Mouse (Mus musculus) ovary, postnatal 36 days (tissue): Measurements from ENCODE around the gene Dmap1.

Source experiments
- DNase-seq: peaks from one replicate; pipeline ENCODE4 v3.0.0; 2022; ENCODE audit warnings: low spot score, mixed read lengths

Gene Dmap1

DNA sequence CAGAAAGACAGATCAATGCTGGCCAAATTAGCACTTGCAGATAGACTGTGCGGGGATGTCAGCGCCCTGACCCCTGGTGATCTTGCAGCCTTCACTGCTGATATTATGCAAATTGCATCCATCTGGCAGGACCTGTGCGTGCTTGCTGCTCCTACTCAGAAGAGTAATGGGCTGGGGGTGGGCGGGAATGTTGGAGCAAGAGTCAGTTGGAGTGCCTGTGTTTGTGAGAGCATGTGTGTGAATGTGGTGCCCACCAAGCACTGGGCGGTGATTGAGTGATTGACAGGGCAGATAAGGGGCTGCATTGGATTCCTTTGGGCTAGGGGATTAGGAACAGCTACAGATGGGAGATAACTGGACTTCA, 26.6 kb downstream of the Dmap1 start:
- no peak for DNase-seq

- DNase-seq: no peak
These were observed 27.2 kb downstream of the Dmap1 start for GRCm38 (mm10) chr4:117654703-117655499.

DNA sequence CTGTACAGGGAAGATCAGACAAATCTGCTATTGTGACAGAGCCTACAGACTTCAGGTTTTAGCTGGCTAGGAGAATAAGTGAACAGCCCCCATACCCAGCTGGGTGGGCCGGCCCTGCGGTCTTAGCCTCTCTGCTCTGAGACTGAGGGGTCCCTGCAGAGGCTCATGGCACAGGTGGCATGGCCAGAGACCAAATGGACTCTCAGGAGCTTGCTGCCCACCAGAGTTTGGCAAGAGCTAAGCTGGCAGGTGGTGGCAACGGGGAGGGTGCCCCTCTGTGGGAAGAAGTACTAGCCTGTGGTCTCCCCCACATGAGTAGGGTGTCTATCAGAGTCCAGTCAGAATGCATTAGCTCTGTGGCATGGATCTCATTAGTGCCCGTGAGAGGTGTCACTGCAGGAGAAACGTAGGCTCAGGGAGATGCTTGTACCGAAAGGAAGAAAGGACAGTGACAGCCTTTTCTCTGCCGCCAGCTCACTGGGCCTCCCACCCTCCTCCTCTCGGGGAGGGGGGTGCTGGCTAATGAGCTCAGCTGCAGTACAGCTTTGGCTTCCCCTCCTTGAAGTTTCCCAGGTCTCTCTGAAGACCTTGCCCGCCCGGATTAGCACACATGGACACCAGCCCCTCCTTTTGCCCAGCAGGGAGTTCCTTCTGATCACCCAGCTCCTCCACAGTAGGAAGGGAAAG, 27.9 kb downstream of the Dmap1 start:
- no peak for DNase-seq

DNA sequence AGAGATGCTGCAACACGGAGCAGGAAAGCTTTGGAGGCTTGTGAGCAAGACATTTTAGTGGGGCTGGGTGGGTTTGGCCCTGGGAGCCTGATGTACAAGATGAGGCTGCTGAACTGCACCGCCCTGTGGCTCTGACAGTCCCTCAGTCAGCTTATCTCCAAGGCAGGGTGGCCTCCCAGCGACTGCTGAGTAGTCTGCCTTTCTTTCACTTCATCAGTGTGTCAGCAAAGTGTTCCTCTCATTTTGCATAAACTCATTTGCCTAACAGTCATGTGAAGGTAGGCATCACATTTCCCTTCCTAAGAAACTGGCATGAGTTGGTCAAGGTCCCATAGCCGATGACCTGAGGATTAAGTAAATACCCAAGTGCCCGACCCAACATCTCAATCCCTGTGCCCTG, 29.3 kb downstream of the Dmap1 start:
- DNase-seq: no peak

- DNase-seq: no peak
These were observed 30.4 kb downstream of the Dmap1 start for GRCm38 (mm10) chr4:117651626-117652101.

DNA sequence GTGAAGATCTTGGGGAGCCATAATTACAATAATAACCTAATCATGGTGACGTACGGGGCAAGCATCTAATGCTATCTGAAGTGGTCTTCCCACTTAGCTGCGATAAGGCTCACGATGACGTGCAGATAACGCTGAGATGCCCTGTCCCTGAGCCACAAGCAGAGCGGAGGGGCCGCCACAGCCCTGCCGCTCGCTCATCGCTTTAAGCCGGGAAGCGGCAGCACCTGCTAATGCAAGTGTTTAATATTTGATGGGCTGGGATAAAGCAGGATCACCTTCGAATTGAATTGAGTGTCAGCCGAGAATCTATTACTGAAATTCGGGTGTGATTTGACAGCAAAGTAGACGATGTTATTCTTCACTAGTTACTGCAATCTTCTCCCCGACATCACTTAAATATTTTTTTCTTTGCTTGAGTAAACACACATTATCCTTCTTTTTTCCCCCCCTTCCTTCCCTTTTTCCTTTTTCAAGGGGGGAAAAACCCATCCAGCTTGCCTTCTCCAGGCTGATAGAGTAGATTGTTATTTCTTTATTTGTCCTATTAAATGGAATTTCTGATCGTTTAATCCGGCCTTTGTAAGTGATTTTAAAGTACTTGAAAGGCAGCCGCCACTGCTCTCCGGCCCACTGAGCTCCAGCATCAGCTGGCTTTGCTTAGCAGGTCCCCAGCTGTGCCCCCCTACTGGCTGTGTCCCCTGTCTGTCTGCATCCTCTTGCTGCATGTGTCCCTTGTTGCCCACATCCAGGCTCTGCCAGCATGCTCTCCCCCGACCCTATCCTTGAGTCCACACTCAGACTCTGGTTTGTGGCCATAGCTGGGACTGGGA, 34.9 kb downstream of the Dmap1 start:
- no peak for DNase-seq

DNA sequence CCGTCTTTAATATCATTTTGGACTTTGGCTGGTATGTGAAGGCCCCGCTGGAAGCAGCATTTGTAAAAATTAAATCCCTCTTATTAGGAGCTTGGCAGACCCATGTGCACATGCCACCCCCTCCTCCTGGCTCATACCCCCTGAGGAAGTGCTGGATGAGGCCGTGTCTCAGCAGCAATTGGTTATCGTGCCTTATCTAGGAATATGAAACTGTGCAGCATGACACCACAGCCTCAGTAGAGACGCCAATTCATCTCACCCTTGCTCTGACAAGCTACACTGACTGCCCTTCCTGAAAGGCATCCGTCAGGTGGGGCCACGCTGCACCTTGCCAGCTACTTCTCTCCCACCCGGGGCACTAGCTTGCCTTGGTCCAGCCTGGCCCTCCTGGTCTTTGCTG, 35.6 kb downstream of the Dmap1 start:
- DNase-seq: no peak

GRCm38 (mm10) chr4:117645859-117646258, 36.2 kb downstream of the Dmap1 start:
- DNase-seq: no peak

DNA sequence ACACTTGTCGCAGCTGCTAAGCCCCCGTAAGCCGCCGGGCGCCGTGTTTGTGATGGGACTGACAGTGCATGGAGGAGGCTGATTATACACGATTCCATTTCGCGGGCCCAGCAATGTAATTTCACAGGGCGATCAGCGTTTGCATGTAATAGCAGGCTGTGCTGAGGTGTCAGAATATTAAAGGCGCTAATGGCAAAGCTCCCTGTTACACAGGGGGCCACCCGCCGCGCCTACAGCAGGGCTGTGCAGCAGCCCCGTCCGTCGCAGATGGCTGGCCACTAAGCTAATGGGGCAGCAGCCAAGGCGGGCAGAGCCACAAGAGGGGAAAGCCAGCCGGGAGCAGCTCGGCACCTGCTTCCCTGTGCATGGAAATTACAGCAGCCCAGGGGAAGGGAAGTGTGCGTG, 37.0 kb downstream of the Dmap1 start:
- no peak for DNase-seq

GRCm38 (mm10) chr4:117641804-117642203, 40.3 kb downstream of the Dmap1 start:
- DNase-seq: no peak

- DNase-seq: no peak
These were observed 41.0 kb downstream of the Dmap1 start for GRCm38 (mm10) chr4:117640925-117641703.

- DNase-seq: no peak
These were observed 45.0 kb downstream of the Dmap1 start for GRCm38 (mm10) chr4:117636891-117637613.

GRCm38 (mm10) chr4:117636152-117636551, 45.9 kb downstream of the Dmap1 start:
- no peak for DNase-seq

- no peak for DNase-seq
These were observed 47.4 kb downstream of the Dmap1 start for GRCm38 (mm10) chr4:117634642-117635041.

- no peak for DNase-seq
These were observed 48.5 kb downstream of the Dmap1 start for GRCm38 (mm10) chr4:117633527-117633926.

DNA sequence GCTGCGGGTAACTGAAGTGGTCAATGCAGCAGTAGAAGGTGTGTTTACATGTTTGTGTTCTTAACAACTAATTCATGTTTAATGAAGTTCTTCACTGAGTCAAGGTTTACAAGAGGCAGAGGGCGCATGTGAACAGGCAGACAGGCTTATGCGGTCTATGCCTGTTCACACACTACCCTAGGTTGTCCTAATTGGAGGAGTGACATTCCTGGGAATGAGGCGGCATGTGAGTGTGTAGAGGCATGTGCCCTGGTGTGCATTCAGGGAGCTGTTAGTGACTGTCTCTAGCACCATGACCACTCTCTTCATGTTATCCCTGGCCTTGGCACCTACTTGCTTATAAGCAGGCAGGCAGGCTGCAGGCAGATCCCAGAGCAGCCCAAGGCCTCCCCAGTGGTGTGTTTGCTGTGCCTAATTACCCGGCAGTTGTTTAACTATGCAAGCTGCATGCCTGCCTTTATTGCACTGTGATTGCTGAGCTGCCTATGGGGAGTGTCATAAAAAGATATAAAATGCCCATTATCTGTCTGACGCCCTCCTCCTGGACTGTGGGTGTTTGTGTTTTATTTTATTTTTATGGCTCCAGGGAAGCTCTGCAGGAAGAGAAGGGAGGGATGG, 51.9 kb downstream of the Dmap1 start:
- DNase-seq: no peak

- DNase-seq: no peak
These were observed 53.6 kb downstream of the Dmap1 start for GRCm38 (mm10) chr4:117628464-117628863.
